Mouse (Mus musculus) cerebellum, adult 11-12 months (tissue): ENCODE data around the gene Mbtd1.
"Not testable (repeated sequence)": the region's sequence is repeated elsewhere in the genome, so short reads cannot be mapped to it uniquely, and the experiment has no call there.

Experiments used
- DNase-seq: peaks from one replicate; pipeline ENCODE4 v3.0.0; 2022

Mbtd1 gene

GRCm38 (mm10) chr11:93885572-93886410 lies at the start of gene Mbtd1, which contains the start of gene Utp18:
Gene Mbtd1 (plus strand): TSS chr11:93885852.
Gene Utp18 (minus strand): TSS chr11:93885766.
- peak; percentile 99 for DNase-seq

DNA sequence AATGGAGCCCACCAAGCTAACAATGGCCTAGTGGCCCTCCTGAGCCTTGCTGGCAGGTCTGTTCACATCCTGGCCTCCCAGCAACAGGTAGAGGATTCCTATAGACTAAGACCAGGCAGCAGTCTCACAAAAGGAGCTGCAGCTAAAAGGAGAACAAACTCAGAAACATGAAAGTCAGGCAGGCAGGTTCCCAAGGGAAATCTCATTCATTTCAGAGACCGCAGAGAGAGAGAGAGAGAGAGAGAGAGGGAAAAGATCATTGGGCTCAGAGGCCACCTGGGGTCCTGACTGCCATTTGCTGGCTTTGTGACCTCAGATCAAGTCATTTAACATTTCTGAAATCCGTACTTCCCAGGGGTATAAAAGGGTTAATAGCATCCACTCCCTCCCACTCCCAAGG lies 38.3 kb upstream of the Mbtd1 start:
- DNase-seq = no peak

- no peak for DNase-seq
Measured at GRCm38 (mm10) chr11:93852546-93852945, 33.1 kb upstream of the Mbtd1 start.

- peak; percentile 68 for DNase-seq
Measured at GRCm38 (mm10) chr11:93856284-93856955, 29.2 kb upstream of the Mbtd1 start.

GRCm38 (mm10) chr11:93860540-93861172 lies 25.0 kb upstream of the Mbtd1 start:
- no peak for DNase-seq

DNA sequence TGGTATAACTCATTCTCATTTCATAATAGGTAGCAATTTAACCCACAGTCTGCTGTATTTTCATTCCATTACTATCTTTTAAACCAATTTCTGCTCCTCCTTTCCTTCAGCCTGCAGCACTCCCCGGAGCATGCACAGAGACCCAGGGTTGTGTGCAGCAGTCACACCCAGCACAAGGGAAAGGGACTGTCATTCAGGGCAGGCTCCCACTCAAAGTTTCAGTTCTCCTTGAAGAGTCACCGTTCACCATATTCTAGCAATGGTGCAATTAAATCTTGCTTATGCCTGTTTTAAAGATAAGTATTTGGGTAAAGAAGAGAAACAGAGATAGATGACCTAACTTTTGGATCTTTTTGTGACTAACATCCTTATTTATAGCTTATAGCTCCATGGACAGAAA lies 24.5 kb upstream of the Mbtd1 start:
- no peak for DNase-seq

- DNase-seq = no peak
Measured at GRCm38 (mm10) chr11:93862045-93862623, 23.5 kb upstream of the Mbtd1 start.

GRCm38 (mm10) chr11:93862638-93863037 lies 23.0 kb upstream of the Mbtd1 start:
- no peak for DNase-seq

GRCm38 (mm10) chr11:93884068-93884467 lies 1.6 kb upstream of the Mbtd1 start:
- DNase-seq = no peak

DNA sequence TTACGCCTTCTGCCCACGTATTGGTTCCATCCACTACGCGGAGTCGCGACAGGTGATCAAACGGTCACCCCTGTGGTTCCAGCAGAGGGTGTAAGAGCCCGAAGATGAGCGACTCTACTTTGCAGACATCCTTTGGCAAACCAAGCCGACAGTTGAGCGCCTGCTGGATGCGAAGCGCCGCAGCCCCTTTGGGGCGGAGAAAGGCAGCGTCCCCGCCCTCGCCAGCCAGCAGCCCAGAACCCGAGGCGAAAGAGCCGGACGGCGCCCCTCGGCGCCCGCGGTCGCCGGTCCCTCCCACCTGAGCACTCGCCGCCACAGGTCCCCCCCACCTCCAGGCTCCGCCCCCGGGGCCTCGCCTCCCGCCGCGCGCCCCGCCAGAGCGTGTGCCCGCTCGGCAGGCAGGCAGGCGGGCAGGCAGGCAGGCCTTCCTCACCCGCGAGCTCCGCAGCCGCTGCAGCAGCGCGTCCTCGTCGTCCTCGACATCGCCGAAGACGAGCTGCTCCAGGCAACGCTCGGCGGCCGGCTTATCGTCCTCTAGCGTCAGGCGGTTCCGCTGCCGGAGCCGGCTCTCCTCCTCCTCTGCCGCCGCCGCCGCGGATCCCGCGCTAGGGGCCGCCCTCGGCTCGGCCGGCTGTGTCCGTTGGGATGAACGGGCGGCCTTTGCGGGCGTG lies 616 bp upstream of the Mbtd1 start:
- peak; percentile 70 for DNase-seq

DNA sequence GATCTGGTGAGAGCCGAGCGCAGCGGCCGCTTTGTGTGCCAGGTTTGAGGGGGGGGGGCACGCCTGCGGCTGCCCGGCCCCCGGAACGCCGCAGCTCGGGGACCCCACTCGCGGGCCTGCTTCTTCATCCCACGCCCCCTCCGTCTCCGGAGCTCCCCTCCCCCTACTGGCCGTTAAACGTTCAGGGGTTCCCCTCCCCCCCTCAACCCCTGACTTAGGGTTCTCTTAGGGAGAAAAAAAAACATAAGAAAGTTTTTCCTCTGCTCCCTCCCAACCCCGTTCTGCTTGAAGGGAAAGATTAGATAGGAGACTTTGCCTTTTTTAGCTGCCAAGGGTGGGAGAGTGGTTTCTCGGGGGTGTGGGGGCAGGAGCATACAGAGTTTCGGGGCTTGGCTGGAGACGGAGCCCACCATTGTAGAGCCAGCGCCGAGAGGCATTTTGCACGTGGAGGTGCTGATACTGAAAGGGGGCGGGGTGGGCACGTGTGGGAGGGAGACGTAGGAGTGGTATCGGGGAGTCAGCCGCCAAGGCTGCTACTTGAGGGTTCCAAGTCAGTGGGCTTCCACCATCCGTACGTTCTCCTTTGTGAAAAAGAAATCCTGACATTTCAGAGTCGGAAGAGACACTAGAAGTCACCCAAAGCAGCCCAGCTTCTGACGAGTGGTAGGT lies 893 bp downstream of the Mbtd1 start:
- DNase-seq = peak; percentile 57

DNA sequence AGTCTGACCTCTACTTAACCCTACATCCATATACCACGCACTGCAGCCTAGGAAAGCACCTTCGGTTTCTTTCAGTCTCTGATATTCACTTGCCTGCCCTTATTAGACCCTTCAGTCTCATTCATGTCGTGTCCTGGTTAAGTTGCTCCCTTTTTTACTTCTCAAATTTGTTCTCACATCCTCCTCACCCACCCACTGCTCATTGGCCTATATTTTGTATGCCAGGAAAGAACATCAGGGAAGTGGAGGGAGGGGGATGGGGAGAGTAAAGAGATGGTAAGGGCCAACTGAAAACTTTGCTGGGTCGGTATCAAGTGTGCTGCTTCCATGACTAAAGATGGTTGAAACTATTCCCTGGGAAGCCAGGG lies 1.4 kb downstream of the Mbtd1 start:
- peak; percentile 20 for DNase-seq

DNA sequence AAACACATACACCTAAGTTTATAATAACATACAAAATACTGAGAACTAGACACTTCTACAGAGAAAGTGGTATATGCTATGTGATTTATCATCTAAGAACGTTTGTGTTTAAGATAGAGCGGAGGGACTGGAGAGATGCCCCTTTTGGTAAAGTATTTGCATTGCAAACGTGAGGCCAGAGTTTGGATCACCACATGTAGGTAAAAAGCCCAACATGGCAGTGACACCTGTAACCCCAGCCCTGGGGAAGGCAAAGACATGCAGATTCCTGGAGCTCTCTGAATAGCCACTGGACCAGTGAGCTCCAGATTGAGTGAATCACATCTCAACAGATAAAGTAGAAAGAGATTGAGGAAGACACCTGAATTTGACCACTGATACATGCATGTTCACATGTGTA lies 12.1 kb downstream of the Mbtd1 start:
- no peak for DNase-seq

- DNase-seq = no peak
Measured at GRCm38 (mm10) chr11:93906834-93907233, 21.2 kb downstream of the Mbtd1 start.

GRCm38 (mm10) chr11:93907839-93908238 lies 22.2 kb downstream of the Mbtd1 start:
- DNase-seq = no peak

- DNase-seq = no peak
Measured at GRCm38 (mm10) chr11:93908829-93909228, 23.2 kb downstream of the Mbtd1 start.

GRCm38 (mm10) chr11:93911603-93912002 lies 26.0 kb downstream of the Mbtd1 start:
- DNase-seq = no peak

DNA sequence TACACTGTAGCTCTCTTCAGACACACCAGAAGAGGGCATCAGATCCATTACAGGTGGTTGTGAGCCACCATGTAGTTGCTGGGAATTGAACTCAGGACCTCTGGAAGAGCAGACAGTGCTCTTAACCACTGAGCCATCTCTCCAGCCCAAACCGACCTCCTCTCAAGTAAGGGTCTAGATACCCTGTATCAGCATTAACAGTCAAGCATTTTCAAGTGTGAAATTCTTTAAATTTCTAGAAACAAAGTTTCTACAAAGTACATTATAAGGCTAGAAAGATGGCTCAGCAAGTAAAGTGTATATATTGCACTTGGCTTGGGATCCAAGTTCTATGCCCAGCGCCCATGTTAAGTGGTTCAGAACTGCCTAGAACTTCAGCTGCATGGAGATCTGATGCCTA lies 29.4 kb downstream of the Mbtd1 start:
- not testable (repeated sequence) for DNase-seq

DNA sequence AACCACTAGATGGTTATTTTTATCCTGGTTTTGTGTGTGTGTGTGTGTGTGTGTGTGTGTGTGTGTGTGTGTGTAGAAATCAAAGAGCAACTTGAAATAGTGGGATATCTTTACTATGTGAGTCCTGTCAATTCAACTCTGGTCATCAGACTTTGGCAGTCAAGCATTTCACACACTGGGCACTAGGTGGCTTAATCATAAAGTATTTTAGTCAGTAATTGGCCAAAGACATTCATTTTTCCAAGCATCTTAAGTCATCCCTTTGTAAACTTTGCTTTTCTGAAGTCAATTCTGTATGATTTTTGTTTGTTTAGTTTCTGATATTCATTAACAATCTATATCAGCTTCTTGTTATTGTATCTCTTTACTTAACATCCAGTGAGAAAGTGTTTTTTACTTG lies 43.5 kb downstream of the Mbtd1 start:
- no peak for DNase-seq

GRCm38 (mm10) chr11:93940906-93941305 lies 55.3 kb downstream of the Mbtd1 start:
- no peak for DNase-seq

GRCm38 (mm10) chr11:93944986-93945385 lies 59.3 kb downstream of the Mbtd1 start:
- no peak for DNase-seq

DNA sequence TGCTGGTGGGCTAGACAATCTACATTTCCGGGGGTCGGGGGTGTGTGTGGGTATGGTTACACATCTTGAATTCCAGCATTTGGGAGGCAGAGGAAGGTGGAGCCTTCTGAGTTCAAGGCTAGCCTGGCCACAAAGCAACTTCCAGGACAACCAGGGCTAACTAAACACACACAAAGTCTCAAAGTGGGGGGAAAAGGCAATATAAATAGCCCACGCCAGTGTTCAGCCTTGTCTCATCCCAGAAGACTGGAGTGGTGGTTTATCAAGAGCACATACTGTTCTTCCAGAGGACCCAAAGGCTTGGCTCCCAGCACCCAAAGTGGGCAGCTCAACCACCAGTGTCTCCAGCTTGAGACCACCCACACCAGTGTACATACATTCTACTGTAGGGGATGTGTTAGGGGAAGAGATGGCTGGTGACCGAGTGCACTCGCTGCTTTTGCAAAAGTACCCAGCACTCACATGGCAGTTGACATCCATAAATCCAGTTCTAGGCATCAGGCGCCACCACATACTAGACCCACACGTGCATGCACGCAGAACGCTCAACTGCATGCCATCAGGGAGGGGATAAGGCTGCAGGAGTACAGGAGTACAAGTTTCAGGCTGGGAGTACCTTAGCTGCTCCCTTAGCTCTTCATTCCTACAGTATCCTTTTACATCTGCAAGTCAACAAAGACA lies 63.4 kb downstream of the Mbtd1 start:
- DNase-seq = no peak
